Mouse (Mus musculus) cerebellum, adult 2 months (tissue): Measurements from ENCODE around the gene BC025446.

Experiments used
- CTCF ChIP-seq: fragments of 200-500 bp; IDR thresholded peaks from 2 replicates; pipeline ENCODE4 v1.5.1; 2011; ENCODE audit warnings: low read depth, mild to moderate bottlenecking, control low read depth, low read length, moderate library complexity, borderline replicate concordance; ENCODE audit not compliant: insufficient read depth
- POLR2A ChIP-seq: fragments of 200-500 bp; IDR thresholded peaks from 2 replicates; pipeline ENCODE4 v1.6.1; 2011; ENCODE audit warnings: low read length, control low read depth, borderline replicate concordance; ENCODE audit not compliant: insufficient read depth

DNA sequence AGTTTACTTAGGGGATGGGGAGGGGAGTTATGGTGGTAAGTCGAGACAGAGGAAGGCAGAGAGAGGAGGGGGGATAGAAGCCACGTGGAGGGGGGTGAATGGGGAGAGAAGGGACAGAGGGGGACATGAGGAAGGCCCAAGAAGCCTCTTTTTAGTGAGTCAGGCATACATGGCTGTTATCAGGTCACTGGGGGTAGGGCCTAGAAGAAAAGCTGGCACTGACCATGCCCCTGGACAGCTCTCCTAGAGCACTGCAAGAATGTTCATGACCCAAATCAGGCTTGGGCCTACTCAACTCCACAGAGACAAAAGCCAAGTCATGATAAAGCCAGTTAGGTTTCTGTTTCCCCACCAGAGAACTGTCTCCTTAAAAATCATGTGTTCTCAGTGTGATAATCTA lies 29.9 kb upstream of the BC025446 start:
- TF ChIP-seq CTCF (no peak), POLR2A (no peak)
